Mouse (Mus musculus): Measurements from ENCODE around the gene Rufy4. TPM values are rescaled to one million over a fixed set of nuclear protein-coding genes. Genes with fewer than 3 reads are reported as not detected.

The Rufy4 gene
- total RNA-seq, 2 experiments from 2014 or later: 0.69 to 1.2 TPM

DNA sequence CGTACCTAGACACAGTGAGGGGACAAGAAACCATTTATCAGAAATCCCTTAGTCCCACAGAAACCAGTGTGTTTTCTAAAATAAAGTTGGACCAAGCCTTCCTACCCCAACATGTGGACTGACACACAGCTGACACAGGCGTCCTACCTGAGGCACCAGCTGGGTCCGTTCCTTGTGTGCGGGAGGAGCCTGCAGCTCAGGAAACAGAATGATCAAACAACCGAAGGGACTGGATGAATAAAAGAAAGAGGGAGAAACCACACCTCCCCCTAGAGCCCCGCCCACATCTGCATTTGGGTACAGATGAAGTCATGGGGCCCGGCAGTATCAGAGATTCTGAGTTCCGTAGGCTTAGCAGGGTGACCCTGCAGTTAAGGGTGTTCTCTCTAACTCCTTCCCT is 69.1 kb downstream of the Rufy4 start, which contains the start of gene Cxcr1:
Gene Cxcr1, minus strand, starts transcription at position 187 of the 400 bp plus-strand sequence.
- no peak for DNase-seq
- intact Hi-C loops (cut with DNase I): loop anchor here (10.0 kb wide), 1 partner anchor 210 kb away; no protein-coding TSS in a partner anchor

DNA sequence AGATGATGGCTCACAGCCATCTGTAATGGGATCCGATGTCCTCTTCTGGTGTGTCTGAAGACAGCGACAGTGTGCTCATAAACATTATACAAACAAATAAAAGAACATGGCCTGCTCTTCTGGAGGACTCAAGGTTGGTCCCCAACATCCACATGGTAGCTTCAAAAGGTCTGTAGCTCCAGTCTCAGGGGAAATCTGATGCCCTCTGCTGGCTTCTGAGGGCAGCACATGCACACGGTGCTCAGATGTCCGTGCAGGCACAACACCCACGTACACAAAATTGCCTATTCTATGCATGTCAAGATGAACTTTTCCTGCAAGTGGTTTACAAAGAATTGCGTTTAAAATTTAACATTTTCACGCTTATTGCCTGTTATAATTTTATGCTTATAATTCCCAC is 70.6 kb downstream of the Rufy4 start:
- peak in 1 of 2 experiments; percentile 17 for DNase-seq
- intact Hi-C loops (cut with DNase I): loop anchor here (1.0 to 10.0 kb wide), 3 partner anchors 114 to 294 kb away; no protein-coding TSS in a partner anchor

DNA sequence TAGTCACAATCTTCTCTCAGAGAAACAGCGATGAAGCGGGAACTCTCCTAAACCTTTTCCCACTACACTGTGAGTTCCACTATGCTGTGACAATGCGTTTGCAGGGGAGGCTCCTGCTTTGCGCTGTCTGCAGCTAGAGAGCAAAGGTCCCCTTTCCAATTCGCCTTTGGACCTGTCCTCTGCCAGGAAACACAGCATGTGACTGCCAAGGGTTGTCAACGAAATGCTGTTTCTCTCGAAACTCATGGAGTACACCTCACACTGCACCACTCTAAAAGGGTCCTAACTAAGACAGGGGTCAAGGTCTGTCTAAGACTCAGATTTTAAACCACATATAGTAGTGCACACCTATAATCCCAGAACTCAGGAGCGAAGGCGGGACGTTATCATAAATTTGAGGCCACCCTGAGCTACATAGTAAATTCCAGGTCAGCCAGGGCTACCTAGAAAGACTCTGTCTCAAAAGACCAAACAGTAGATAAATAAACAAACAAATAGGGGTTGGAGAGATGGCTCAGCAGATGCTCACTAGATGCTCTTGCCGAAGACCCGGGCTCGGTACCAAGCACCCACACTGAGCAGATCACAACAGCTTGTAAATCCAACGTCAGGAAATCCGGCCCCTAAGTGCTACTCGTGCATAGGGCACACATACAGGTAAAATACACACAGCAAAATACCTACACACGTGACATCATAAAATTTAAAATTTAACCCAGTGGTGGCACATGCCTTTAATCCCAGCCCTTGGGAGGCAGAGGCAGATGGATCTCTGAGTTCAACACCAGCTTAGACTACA is 71.5 kb downstream of the Rufy4 start:
- no peak for DNase-seq
- intact Hi-C loops (cut with DNase I): loop anchor here (1.0 to 10.0 kb wide), 3 partner anchors 115 to 295 kb away; no protein-coding TSS in a partner anchor

Other genes starting within 250 kb of the Rufy4 start
- 100 to 1,000 TPM; 672 to 786 TPM for gene Tns1, start 1.1 kb upstream of the Rufy4 start, total RNA-seq (2021)
- gene Cxcr2, start 28.4 kb downstream of the Rufy4 start, total RNA-seq (2021): under 1 TPM; 0.16 to 0.17 TPM
- not detected for gene Cxcr1, start 69.1 kb downstream of the Rufy4 start, total RNA-seq (2021)
- 100 to 1,000 TPM; 135 to 140 TPM for gene Arpc2, start 110.5 kb downstream of the Rufy4 start, total RNA-seq (2021)
- not detected for gene Gpbar1, start 153.0 kb downstream of the Rufy4 start, total RNA-seq (2021)
- gene Aamp, start 159.2 kb downstream of the Rufy4 start, total RNA-seq (2021): 100 to 1,000 TPM; 102 to 104 TPM
- 100 to 1,000 TPM; 145 to 159 TPM for gene Pnkd, start 159.4 kb downstream of the Rufy4 start, total RNA-seq (2021)
- 10 to 100 TPM; 45.8 to 50.5 TPM for gene Tmbim1, start 180.1 kb downstream of the Rufy4 start, total RNA-seq (2021)
- gene Catip, start 236.6 kb downstream of the Rufy4 start, total RNA-seq (2021): under 1 TPM; 0.19 to 0.41 TPM
- 1 to 10 TPM; 4.7 to 5.5 TPM for gene Slc11a1, start 249.7 kb downstream of the Rufy4 start, total RNA-seq (2021)